Mouse (Mus musculus) erythroblast, embryonic 14.5 days (primary cell): ENCODE measurements around the gene Ptgfr.

Experiments used
- GATA1 ChIP-seq: IDR thresholded peaks from 2 replicates; pipeline ENCODE4 v1.6.1; 2012; ENCODE audit warnings: low read length, inconsistent platforms, mixed read lengths
- TAL1 ChIP-seq: IDR thresholded peaks from 3 replicates; pipeline ENCODE4 v1.6.1; 2012; ENCODE audit warnings: low read length, inconsistent platforms, mixed read lengths

DNA sequence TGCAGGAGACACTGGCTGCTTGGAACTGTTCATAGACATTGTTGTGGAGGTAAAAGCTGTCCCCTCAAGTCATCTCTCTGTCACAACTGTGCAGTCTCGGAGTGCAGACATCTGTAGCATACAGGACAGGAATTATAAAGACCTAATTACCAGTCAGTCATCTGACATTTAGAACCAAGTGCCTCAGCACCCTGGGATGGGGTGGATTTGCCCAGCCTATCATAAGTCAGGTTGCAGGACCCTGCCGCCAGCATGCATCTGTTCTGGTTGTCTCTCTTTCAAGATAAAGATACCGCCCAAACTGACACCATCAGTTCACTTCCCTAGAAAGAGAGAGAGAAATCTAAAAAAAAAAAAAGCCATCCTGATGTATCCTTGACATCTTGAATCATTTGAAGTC, 1.6 kb downstream of the Ptgfr start:
- no peak for TF ChIP-seq GATA1
- TF ChIP-seq TAL1: no peak
